Comparison of ENCODE assay signal across 22 mouse cellular contexts in genomic region chr11:29673359-29673758, GRCm38 (mm10). TPM values are rescaled to one million over a fixed set of nuclear protein-coding genes. Genes with fewer than 3 reads are reported as not detected.
DNase-seq lines count a peak whose midpoint lies in the region; ATAC-seq lines count a peak whose summit lies in the region.
"Had no signal": no experiment of that assay in that cellular context is flagged by ENCODE, and none has a peak within 500 bp of the region (broad histone marks: within the 10 kb centered on the region; RNA-seq: fewer than 3 reads in every experiment).

No protein-coding gene starts in this region.

- H3K27me3 ChIP-seq in heart, embryonic 16.5 days (ENCODE audit: control insufficient read depth, insufficient read depth, low read length) = no peaks in the 10 kb centered on the region
- no peaks in the 10 kb centered on the region for H3K27me3 ChIP-seq in heart, embryonic 11.5 days (ENCODE audit: control insufficient read depth, insufficient read depth, low read length)
- H3K27me3 ChIP-seq in liver, embryonic 12.5 days (replicated peaks) = no peaks in the 10 kb centered on the region
- H3K27me3 ChIP-seq: embryonic facial prominence, embryonic 12.5 days; midbrain, embryonic 12.5 days had no signal

- no peak overlapping the region for H3K4me3 ChIP-seq in heart, embryonic 16.5 days (ENCODE audit: low read length)
- H3K4me3 ChIP-seq in heart, embryonic 11.5 days (ENCODE audit: low read depth, low read length) = no peak overlapping the region
- no peak overlapping the region for H3K4me3 ChIP-seq in liver, embryonic 12.5 days
- H3K4me3 ChIP-seq: embryonic facial prominence, embryonic 12.5 days; midbrain, embryonic 12.5 days had no signal

- WGBS in heart, embryonic 16.5 days = 58% methylated on average over 2 of the region's 2 CpGs
- 72% methylated on average over 2 of the region's 2 CpGs for whole genome bisulfite sequencing in heart, embryonic 11.5 days (ENCODE audit: insufficient replicate concordance)
- 32% methylated on average over 2 of the region's 2 CpGs for WGBS in liver, embryonic 12.5 days (ENCODE audit: insufficient replicate concordance)

- no peaks in the 10 kb centered on the region for H3K36me3 ChIP-seq in heart, embryonic 16.5 days (ENCODE audit: control insufficient read depth, insufficient read depth)
- no peaks in the 10 kb centered on the region for H3K36me3 ChIP-seq in heart, embryonic 11.5 days (ENCODE audit: control insufficient read depth, insufficient read depth, low read length)
- no peaks in the 10 kb centered on the region for H3K36me3 ChIP-seq in liver, embryonic 12.5 days
- H3K36me3 ChIP-seq: embryonic facial prominence, embryonic 12.5 days; G1E; midbrain, embryonic 12.5 days had no signal

- H3K4me2 ChIP-seq in heart, embryonic 16.5 days (ENCODE audit: low read depth, low read length) = no peak overlapping the region
- no peak overlapping the region for H3K4me2 ChIP-seq in heart, embryonic 11.5 days
- H3K4me2 ChIP-seq in liver, embryonic 12.5 days = no peak overlapping the region
- H3K4me2 ChIP-seq: embryonic facial prominence, embryonic 12.5 days; hindbrain, embryonic 14.5 days; midbrain, embryonic 12.5 days had no signal

- H3K9me3 ChIP-seq in heart, embryonic 16.5 days (replicated peaks; ENCODE audit: control insufficient read depth, low read length) = no peaks in the 10 kb centered on the region
- no peaks in the 10 kb centered on the region for H3K9me3 ChIP-seq in heart, embryonic 11.5 days (replicated peaks; ENCODE audit: control insufficient read depth, low read length)
- no peaks in the 10 kb centered on the region for H3K9me3 ChIP-seq in liver, embryonic 12.5 days (replicated peaks)
- H3K9me3 ChIP-seq: midbrain, embryonic 12.5 days had no signal

- H3K9ac ChIP-seq in heart, embryonic 16.5 days (ENCODE audit: low read length) = no peak overlapping the region
- no peak overlapping the region for H3K9ac ChIP-seq in heart, embryonic 11.5 days (ENCODE audit: low read depth, low read length)
- no peak overlapping the region for H3K9ac ChIP-seq in liver, embryonic 12.5 days
- H3K9ac ChIP-seq: embryonic facial prominence, embryonic 12.5 days; hindbrain, embryonic 14.5 days; midbrain, embryonic 12.5 days had no signal

- DNase-seq in CD4-positive, CD25-positive, alpha-beta regulatory T cell, adult 2 months (ENCODE audit: low read depth, low spot score) = peak; percentile 8
- no peak for DNase-seq in liver
- peak; percentile 64 for DNase-seq in telencephalon, adult 2 months (ENCODE audit: low read depth, low spot score)
- no peak for DNase-seq in urinary bladder, adult 18-20 months (ENCODE audit: low spot score in 2 of 2)
- DNase-seq: adrenal gland, adult 2 months; cerebellum, adult 2 months; cerebellum, postnatal 25 days; gastrocnemius, postnatal 10 days; heart, adult 18-20 months; kidney, adult 8-10 months; kidney, postnatal 10 days; lung, adult 18-20 months; lung, postnatal 10 days had no signal

- peak overlapping the region; percentile 51; the same call in 1 of the 2 replicates for H3K27ac ChIP-seq in heart, embryonic 16.5 days (ENCODE audit: low read length)
- H3K27ac ChIP-seq in heart, embryonic 11.5 days (ENCODE audit: low read depth, low read length) = no peak overlapping the region
- no peak overlapping the region for H3K27ac ChIP-seq in liver, embryonic 12.5 days
- H3K27ac ChIP-seq: embryonic facial prominence, embryonic 12.5 days; hindbrain, embryonic 14.5 days; midbrain, embryonic 12.5 days; stomach, postnatal 0 days had no signal

- no peaks in the 10 kb centered on the region for H3K4me1 ChIP-seq in heart, embryonic 16.5 days (ENCODE audit: control insufficient read depth, insufficient read depth, low read length)
- no peaks in the 10 kb centered on the region for H3K4me1 ChIP-seq in heart, embryonic 11.5 days (ENCODE audit: control insufficient read depth, insufficient read depth, low read length)
- H3K4me1 ChIP-seq in liver, embryonic 12.5 days = no peaks in the 10 kb centered on the region
- H3K4me1 ChIP-seq: embryonic facial prominence, embryonic 12.5 days; midbrain, embryonic 12.5 days had no signal

- ATAC-seq in CD4-positive, CD25-positive, alpha-beta regulatory T cell, adult 4 months = no peak
- ATAC-seq in heart, embryonic 16.5 days (replicated peaks; ENCODE audit: extremely low read depth, insufficient read depth, low FRiP score) = no peak
- no peak for ATAC-seq in heart, embryonic 11.5 days (replicated peaks; ENCODE audit: insufficient number of reproducible peaks, low FRiP score, low TSS enrichment)
- 0 out of 2 replicates have a peak, but pooled peaks have one; percentile 30 for ATAC-seq in liver, embryonic 12.5 days

RNA-seq across cellular contexts. Expression of gene Rtn4, which starts 19.4 kb away (rescaled TPM):
- polyA plus RNA-seq in CD4-positive, CD25-positive, alpha-beta regulatory T cell, adult 4 months (2017; shearing (Covaris generic)) = 10 to 100 TPM; 26.0 to 29.7 TPM
- 55.8 and 59.3 TPM in 2 replicates for polyA plus RNA-seq in heart, embryonic 16.5 days (2015; fragmentation: Nextera tagmentation; extraction: Ambion mirVana)
- 48.5 and 54.2 TPM in 2 replicates for polyA plus RNA-seq in heart, embryonic 11.5 days (2014; fragmentation: Nextera tagmentation; extraction: Ambion mirVana)
- polyA plus RNA-seq in liver, embryonic 12.5 days (2016; fragmentation: Nextera tagmentation; extraction: Ambion mirVana) = 24.6 and 24.9 TPM in 2 replicates

Comparison
In these comparisons a context has a peak if more than half of its experiments do, and no peak if none do; other contexts are left out.
1. DNase-seq: peak in CD4-positive, CD25-positive, alpha-beta regulatory T cell, adult 2 months (single experiment) and telencephalon, adult 2 months (single experiment); none in liver (single experiment) and urinary bladder, adult 18-20 months (0 of 2).